Mouse (Mus musculus): ENCODE results near the gene Sapcd1.
A peak's percentile ranks its signal among the peaks of the same experiment; 100 is the strongest.

The Sapcd1 gene

DNA sequence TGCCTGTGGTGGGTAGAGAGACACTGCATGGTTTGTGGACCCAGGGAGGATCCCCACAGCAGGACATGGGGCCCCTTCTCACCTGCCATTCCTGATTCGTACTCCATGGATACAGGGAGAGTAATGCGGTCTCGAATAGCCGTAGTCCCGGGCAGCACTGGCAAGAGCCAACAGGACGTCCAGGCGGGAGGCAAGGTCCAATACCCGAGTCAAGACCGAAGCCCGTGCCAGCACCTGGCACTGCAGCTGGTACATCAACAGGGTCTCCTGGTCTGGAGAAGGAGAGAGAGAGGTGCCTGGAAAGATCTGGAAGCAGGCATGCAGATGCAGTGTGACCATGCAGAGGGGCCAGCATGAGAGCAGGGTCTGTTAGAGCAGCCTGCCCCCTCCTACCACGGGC is 3.5 kb upstream of the Sapcd1 start:
- no peak for DNase-seq (ENCODE audit: low read depth, low spot score)

DNA sequence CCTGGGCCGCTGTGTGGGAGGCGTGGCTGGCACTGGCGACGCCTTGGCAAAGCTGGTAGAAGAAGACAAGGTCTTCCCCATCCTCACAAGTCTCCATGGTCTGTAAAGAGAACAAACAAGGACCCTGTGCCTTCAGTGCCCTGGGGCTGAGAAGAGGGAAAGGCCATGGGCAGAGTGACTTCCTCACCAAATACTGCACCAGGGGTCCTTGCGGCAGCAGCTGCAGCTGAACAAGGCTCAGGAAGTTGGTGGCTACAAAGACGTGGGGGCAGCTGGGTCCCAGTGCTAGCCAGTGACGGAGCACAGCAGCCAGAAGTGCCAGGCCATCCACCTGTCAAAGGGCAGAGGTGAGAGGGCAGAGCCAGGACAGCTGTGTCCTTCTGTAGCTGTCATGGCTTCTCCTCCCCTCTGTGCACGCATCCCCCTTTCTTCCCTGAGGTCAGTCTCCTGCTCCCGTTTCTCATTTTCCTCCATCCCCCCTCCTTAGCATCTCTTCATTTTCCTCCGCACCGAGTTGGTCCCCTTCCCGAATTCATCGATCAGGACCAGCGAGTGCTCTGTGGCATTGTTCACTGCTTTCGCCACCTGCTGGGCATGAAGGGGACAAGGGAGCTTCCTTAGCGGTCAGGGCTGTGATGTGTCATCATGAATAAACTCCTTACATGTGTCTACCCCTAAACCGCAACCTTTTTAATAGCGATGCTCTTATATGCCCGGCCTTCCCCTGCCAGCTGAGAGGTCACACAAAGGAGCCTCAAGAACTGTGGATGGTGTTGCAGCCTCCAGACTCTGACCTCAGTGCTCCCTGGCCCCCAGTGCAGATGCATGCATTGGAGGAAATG is 2.1 kb upstream of the Sapcd1 start:
- no peak for DNase-seq (ENCODE audit: low read depth, low spot score)

DNA sequence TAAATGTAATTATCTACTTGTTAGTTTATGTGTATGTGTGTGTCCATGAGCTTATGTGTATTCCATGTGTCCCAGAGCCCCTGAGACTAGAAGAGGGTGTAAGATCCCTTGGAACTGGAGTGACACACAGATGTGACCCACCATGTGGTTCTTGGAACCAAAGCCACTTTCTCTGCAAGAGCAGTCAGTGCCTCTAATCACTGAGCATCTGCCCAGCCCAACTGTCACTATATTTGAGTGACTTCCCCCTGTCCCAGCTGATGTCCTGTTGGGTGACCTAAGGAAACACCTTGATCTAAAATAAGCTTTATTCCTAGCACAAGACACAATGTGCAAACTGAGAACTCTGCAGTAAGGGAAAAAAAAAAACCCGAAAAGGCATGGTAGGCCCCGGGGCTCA is 499 bp upstream of the Sapcd1 start:
- no peak for DNase-seq (ENCODE audit: low read depth, low spot score)

DNA sequence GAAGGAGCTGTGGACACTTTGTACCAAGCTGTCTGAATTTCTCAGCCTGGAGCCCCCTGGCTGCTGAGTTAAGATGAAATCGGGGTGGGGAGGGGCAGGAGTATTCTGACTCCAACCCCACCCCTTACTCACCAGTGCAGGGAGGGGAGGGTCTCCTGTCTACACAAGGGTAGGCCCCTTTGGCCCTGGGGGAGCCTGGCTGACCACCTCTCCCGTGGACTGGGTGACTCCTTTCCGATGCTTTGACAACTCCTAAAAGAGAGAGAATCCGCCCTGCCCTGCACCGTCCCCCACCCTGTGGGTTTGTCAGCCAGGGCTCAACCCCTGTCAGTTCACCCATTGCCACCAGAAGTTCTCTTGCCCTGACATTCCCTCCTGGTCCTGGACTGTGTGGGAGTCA is 1.6 kb downstream of the Sapcd1 start:
- DNase-seq (ENCODE audit: low read depth, low spot score): no peak

DNA sequence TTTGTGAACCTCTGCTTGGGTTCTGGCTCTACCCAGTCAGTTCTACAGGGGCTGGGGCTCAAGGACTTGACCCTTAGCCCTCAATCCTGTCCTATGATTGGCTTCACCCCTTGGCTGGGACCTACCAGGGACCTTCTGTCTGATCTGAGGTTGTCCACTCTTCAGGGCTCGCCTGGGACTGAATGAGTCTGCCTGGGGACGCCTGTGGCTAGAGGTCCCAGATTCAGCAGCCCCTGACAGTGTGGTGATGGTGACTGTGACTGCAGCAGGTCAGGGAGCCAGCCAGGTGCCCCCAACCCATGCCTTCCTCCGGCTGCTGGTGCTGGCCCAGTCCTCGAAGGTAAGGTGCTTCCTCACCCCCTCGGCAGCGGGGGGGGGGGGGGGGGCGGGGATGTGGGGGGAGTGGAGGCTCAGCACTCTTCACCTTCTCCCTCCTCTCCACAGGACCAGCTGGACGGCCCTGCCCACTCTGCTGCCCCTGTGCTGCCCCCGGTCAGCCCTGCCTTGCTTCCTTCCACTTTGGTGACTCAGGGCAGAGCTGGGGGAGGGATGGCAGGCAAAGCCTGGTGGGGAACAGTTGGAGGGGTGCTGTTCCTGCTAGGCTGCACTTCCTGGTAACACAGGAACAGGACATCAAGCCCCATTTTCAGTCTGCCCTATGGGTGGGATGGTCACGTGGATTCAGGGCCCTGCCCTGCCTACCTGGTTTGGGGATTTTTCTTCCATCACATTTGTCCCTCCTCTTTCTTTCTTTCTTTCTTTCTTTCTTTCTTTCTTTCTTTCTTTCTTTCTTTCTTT is 2.9 kb downstream of the Sapcd1 start:
- no peak for DNase-seq (ENCODE audit: low read depth, low spot score)

DNA sequence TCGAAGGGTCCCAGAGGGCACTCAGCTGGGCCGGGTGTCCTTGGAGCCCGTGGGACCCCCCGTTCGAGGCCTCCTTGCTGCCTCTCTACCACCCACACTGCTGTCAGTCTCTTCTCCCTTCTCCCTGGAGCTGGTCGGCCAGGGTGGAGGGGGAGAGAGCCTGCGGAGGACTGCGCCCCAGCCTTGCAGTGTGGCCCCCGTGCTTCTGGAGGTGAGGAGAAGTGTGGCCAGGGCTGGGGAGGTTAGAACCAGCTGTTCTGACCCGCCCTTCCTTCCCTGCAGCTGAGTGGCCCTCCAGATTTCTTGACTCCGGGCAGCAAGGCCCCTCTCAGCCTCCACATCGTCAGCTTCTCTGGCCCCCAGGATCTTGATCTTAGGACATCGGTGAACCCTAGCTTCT is 3.6 kb downstream of the Sapcd1 start:
- DNase-seq (ENCODE audit: low read depth, low spot score): no peak

DNA sequence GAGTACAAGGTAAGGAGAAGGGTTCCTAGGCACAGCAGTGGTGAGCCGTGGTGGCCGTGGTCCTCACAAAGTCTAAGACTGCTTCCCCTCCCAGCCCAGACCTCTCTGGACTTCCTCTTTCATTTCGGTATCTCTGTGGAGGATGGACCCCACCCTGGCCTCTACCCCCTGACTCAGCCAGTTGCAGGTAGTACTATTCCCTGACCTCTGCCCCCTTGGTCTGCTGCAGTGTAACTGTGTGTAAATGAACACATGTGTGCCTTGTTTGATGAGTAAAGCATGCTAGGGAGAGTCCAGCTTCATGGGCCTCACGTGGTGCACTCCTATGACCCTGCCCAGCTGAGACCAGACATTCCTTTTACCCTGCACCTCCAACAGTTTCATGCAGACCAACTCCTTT is 4.1 kb downstream of the Sapcd1 start:
- DNase-seq (ENCODE audit: low read depth, low spot score): no peak

DNA sequence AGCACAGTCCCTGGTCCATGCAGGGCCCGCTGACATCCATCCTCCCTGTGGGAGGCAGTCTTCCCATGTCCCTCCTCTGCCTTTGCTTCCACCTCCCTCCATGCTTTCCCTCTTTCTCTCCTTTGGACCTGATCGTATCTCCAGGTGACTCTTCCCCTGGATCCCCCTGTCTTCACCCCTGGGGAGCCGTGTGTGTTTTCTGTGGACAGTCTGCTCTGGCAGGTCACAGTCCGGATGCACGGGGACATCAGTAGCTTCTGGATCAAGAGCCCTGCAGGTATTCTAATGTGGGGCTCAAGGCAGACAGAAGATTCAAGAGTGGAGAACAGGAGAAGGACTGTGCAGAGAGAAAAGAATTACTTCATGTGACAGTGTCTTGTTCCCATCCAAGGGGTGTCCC is 4.6 kb downstream of the Sapcd1 start:
- DNase-seq (ENCODE audit: low read depth, low spot score): no peak

DNA sequence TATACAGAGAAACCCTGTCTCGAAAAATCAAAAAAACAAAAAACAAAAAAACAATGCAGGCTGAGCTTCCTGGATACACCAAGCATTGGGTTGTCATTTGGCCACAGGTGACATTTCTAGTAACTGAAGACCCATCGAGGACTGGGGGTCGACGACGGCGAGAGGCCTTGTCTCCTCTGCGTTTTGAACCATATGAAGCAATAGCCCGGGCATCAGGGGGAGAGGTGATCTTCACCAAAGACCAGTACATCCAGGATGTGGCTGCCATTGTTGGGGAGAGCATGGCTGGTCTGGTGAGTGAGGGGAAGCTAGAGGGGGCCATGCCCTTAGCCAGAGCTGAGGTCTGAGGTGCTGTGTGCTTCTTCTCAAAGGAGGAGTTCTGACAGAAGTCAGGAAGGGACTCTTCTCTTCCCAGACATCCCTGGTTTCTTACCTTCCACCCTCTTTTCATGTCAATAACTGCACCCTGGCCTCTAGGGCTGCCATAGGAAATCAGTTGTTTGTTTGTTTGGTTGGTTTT is 5.2 kb downstream of the Sapcd1 start:
- no peak for DNase-seq (ENCODE audit: low read depth, low spot score)

DNA sequence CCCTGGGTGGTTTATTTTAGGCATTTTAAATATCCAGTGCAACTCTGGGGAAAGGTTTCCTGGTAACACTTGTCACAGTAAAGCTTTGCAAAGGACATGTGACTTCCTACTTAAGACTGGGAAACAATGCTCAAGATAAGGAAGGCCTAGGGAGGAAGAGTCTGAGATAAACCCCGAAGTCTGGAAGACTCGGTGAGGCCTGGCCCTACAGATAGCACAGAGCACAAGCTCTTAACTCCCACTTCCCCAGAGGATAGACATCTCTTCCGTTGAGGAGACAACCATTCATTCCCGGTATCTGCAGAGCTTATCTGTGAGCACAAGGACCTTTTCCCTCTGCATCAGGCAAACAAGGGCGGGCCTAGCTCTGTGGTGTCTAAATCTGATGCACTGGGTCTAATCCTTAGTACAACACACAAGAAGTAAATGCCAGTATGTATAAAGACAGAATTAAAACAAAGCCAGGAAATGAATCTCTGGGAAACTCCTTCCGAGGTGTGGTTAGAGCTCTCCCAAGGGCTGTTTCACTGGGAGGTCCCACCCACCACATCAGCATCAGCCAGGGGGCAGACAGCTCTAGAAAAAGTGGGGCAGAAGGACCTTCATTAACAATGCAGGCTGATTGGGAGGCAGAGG is 5.9 kb downstream of the Sapcd1 start:
- no peak for DNase-seq (ENCODE audit: low read depth, low spot score)

DNA sequence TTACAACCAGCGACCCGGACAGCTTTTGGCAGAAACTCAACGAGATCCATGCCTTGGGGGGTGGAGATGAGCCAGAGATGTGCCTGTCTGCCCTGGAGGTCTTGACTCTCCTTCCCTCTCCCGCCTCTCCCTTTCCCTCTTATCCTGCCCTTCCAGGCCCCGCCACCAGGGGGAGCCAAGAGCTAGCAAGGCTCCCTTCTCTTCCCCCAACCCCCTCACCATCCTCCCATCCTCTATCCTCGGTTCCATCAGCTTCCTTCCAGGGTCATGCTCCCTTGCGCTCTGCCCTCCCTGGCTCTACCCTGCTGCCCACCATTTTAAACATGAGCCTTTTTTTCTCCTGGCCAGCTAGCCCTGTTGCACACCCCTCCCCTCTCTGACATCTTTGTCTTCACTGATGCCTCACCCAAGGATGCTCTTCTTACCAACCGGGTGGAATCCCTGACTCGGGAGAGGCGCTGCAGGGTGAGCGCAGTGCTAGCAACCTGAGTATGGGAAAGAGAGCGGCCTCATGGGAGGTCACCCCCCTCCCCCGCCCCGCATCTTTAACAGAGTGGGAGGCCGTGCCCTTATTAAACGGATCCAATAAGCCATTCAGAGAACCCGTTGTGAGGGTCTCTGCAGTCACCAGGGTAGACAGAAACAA is 6.5 kb downstream of the Sapcd1 start:
- peak; percentile 90 for DNase-seq (ENCODE audit: low read depth, low spot score)

DNA sequence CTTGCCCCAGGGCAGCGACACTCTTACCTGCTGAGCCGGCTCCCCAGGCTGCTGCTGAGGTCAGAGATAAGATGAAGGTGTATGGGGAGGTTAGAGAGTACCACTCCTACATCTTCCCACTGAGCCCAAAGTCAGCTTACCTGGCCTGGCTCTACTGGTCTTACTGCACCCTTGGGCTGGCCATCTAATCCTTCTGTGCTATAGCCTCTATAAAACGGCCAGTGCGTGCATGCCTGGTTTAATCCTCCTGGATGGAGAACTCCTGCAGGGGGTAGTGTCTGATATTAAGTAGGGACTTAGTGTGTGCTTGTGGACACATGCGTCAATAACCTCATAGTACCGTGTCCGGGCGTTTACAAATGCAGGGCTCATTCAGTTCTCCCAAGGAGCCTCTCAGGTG is 7.3 kb downstream of the Sapcd1 start:
- no peak for DNase-seq (ENCODE audit: low read depth, low spot score)

DNA sequence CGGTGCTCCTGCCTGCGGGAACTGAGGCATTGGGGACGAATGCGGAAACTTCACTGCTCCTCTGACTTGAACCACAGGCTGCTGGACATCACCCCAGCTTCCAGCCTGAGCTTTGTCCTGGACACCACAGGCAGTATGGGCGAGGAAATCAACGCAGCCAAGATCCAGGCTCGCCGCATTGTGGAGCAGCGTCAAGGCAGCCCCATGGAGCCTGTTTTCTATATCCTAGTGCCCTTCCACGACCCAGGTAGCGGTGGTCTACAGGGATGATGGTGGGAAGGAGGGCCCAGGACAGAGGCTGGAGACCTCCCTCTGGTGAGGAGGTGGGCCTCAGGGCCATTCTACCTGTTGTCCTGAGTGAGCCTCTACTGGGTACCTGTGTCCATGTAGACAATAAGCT is 7.9 kb downstream of the Sapcd1 start:
- no peak for DNase-seq (ENCODE audit: low read depth, low spot score)

DNA sequence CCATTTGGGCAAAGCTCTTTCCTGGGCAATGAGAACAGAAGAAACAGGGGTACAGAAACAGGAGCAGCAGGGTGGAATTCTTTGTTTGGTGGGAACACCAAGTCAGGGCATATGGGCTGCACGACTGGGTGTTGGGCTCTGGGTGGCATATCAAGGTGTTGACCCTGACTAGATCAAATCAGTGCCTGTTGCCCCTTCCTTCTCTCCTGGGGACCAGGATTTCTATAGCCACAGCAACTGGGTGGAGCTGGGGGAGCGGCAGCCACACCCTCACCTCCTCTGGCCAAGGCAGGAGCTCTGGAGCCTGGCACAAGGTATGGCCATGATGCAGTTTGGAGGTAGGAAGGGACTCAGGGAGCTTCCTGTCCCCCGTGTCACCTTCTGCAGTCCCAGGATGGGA is 9.6 kb downstream of the Sapcd1 start:
- DNase-seq (ENCODE audit: low read depth, low spot score): no peak

DNA sequence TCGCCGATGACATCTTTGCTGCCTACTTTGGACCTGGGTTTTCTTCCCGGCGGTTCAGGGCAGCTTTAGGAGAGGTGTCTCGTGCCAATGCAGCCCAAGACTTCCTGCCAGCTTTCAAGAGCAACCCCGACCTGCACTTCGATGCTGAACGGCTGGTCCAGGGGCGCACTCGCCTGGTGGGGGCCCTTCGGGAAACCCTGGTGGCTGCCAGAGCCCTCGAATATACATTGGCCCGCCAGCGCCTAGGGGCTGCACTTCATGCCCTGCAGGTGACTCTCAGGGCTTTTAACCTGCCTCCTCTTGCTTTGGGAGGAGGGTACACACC is 10.1 kb downstream of the Sapcd1 start:
- no peak for DNase-seq (ENCODE audit: low read depth, low spot score)

DNA sequence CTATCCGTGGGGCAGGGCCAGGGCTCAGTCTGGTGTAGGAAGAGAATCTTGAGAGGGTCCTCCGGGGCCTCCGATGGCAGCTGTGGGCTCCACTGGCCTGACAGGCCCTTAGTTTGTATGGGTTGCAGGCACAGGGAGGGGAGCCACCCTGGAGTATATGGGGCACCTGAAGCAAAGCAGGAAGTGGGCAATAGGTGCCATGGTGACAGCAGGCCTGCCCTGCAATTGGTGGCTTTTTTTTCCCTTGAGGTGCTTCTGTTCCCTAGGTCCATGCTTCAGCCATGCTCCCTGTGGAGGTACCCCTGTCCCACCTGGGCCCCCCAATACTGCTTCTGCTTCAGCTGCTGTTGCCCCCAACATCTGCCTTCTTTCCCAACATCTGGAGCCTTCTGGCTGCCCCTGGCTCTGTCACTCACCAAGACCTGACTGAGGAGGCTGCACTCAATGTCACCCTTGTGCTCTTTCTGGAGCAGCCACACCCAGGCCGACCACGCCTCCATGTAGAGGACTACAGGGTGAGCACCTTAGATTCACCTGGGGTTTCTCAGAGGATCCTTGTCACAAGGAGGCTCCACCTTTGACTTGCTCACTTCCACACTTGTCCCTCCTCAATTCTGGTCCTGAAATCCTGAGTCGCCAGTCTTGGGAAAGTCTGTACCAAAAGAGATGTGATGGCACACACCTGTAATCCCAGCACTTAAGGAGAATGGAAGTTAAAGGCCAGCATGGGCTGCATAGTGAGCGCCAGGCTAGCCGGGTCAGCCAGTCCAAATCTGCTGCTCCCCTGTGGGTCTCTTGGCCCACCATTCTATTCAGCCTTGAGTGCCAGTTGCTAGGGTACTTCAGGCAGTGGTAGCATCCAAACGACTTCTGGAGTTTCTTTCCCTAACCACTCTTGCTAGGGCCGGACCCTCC is 10.8 kb downstream of the Sapcd1 start:
- no peak for DNase-seq (ENCODE audit: low read depth, low spot score)

DNA sequence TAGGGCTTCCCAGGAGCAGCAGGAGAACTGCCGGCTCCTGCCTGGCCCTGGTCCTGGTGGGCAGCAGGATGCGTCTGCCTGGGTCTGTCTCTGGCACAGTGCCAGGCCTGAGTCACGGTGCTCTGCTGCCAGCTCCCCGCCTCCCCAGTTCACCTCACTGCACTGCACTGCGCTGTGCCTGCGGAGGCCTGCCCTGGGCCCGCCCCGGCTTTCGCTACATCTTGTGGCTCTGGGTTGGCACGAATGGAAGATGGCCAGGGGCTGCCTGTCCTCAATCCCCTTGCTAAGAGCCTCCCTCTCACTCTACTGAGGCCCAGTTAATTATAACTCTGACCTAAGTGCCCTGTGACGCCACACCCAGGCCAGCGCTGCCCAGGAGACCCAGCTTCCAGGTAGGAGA is 11.4 kb downstream of the Sapcd1 start, which contains the start of gene Vwa7:
Gene Vwa7 (plus strand): TSS at position 204 of the 400 bp plus-strand sequence.
- no peak for DNase-seq (ENCODE audit: low read depth, low spot score)

DNA sequence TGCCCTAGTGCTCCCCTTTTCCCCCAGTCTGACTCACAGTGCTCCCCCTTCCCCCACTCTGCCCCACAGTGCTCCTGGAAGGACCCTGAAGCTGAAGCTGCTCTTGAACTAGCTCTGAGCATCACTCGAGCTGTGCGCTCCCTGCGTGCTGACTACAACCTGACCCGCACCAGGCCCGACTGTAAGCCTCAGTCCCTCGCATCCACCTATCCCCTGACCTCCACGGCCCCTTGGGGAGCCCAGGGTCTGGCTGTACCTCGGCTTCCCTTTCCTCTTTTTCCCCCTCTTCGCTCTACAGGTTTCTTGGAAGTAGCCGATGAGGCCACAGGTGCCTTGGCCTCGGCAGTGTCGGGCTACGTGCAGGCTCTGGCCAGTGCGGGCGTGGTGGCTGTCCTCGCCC is 12.5 kb downstream of the Sapcd1 start:
- no peak for DNase-seq (ENCODE audit: low read depth, low spot score)

DNA sequence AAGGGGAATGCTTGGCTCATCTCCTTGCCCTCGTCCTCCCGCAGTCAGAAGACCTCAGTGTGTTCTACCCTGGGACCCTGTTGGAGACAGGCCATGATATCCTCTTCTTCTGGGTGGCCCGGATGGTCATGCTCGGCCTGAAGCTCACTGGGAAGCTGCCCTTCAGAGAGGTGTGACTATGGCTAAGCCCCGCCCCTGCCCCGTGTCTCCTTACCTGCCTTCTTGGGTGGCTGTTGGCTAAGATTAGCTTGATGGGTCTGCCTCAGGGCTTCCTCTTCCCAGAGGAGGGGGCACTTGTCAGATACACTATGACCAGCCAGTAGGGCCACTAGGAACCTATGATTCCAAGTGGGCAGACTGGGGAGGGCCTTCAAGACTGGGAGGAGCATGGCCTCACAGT is 14.6 kb downstream of the Sapcd1 start:
- DNase-seq (ENCODE audit: low read depth, low spot score): no peak

DNA sequence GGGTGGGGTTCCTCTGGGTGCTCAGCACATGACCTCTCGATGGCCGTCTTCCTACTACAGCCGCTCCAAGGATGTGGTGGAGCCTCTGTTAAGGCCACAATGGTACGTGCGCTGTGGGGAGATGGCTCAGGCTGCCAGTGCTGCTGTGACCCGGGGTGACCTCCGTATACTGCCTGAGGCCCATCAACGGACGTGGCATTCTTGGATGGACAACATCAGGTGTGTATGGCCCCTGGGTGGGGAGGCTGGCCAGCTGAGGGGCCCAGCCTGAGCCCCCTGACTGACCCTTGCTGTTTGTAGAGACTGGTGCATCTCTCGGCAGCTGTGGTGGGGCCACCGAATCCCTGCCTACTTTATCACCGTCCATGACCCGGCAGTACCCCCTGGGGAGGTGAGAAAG is 15.4 kb downstream of the Sapcd1 start:
- no peak for DNase-seq (ENCODE audit: low read depth, low spot score)

DNA sequence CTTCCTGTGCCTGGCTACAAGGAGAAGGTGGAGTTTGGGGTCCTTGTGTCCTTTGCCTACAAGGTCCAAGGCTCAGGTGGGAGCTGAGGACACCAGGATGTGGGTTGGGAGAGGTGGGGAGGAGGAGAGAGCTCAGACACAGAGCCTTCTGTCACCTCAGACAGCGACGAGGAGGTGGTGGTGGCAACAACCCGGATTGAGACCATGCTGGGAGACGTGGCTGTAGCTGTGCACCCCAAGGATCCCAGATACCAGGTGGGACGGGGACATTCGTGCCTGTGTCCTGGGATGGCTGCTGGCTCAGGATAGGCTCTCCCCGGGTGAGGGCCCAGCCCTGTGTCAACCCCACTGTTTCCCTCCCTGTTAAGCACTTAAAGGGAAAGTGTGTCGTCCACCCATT is 16.4 kb downstream of the Sapcd1 start:
- DNase-seq (ENCODE audit: low read depth, low spot score): no peak

Measured in ZHBTc4 (cell line).